Mouse (Mus musculus) lung, adult 2 months (tissue): Measurements from ENCODE around the gene Olig3. TPM values are rescaled to one million over a fixed set of nuclear protein-coding genes. Genes with fewer than 3 reads are reported as not detected.
"Not testable (repeated sequence)": the region's sequence is repeated elsewhere in the genome, so short reads cannot be mapped to it uniquely, and the experiment has no call there.

Experiments used
- DNase-seq: peaks from one replicate; pipeline ENCODE4 v3.0.0; 2022
- H3K4me1 ChIP-seq: fragments of 200-500 bp; 2 replicates; pipeline ENCODE4 v1.6.1; 2011; ENCODE audit warnings: low read length; ENCODE audit not compliant: control insufficient read depth, insufficient read depth
- H3K4me3 ChIP-seq: fragments of 200-500 bp; replicated peaks from 2 replicates; pipeline ENCODE3; 2011; ENCODE audit warnings: low read depth, mild to moderate bottlenecking, control low read depth, low read length; ENCODE audit errors: extremely low read depth
- CTCF ChIP-seq: fragments of 200-500 bp; IDR thresholded peaks from 2 replicates; pipeline ENCODE4 v1.5.1; 2011; ENCODE audit warnings: mild to moderate bottlenecking, low read length, control low read depth; ENCODE audit not compliant: insufficient read depth
- POLR2A ChIP-seq: fragments of 200-500 bp; IDR thresholded peaks from 2 replicates; pipeline ENCODE4 v1.6.1; 2011; ENCODE audit warnings: low read depth, mild to moderate bottlenecking, control low read depth, low read length, borderline replicate concordance; ENCODE audit errors: extremely low read depth
- WGBS: fragments of 180-500 bp; shearing (Covaris S2); methylation state at CpG from one replicate; pipeline ENCODE4 v1.1.7; 2018; 5-methylcytosine and 5-hydroxymethylcytosine counted together
- polyA plus RNA-seq: library from polyadenylated mRNA; depleted of rRNA; stranded (reverse); fragments of >200 nt; gene quantifications from 2 replicates; pipeline ENCODE4 v1.2.3, GENCODE M21; 2012

Olig3 gene
- polyA plus RNA-seq, 1 experiment, result 0.32 TPM

GRCm38 (mm10) chr10:19361539-19362293 lies 5.4 kb downstream of the Olig3 start:
- 9% methylated on average over 23 of the region's 23 CpGs for WGBS
- no peak overlapping the region for H3K4me3 ChIP-seq
- H3K4me1 ChIP-seq, result no peaks in the 10 kb centered on the region
- no peak for TF ChIP-seq CTCF
- TF ChIP-seq POLR2A, result no peak
- DNase-seq, result no peak

DNA sequence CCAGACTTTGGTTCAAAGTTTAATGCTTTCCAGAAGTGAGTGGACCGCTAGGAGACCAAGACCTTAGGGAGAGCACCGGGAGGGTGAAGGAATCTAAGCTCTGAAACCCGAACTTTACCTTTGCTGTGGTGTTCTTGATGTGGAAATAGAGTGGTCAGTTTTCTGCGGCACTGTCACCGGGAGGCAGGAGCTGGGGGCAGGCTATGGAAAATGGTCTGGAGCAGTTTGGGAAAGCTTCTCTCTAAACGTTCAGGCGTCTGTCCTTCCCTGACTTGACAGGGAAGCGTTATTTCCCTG lies 5.9 kb downstream of the Olig3 start:
- WGBS, result 4% methylated on average over 8 of the region's 8 CpGs
- no peak overlapping the region for H3K4me3 ChIP-seq

GRCm38 (mm10) chr10:19362861-19363260 lies 6.5 kb downstream of the Olig3 start:
- TF ChIP-seq CTCF (no peak), POLR2A (no peak)
- WGBS, result 3% methylated on average over 17 of the region's 17 CpGs
- Histone ChIP-seq H3K4me3 (no peak overlapping the region), H3K4me1 (no peaks in the 10 kb centered on the region)
- DNase-seq, result no peak

More for the DNA sequence above, 5.9 kb downstream of the Olig3 start:
- TF ChIP-seq POLR2A, result no peak
- TF ChIP-seq CTCF, result no peak
- H3K4me1 ChIP-seq, result no peaks in the 10 kb centered on the region
- no peak for DNase-seq

DNA sequence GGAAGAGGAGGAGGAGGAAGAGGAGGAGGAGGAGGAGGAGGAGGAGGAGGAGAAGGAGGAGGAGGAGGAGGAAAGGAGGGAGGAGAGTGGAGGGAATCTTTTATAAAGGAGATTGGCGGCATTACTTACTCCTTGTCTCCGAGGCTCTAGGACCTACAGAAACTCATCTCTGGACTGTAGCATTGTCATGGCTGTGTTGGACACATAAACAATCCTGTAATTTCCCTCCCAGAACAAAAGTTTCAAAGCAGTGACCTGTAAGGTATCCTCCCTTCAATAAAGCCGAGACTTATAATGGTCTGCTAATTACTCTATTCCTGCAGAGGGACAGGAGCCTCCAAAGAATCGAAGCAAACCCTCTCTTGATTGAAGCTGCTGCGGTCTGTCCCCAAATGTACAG lies 7.0 kb downstream of the Olig3 start:
- WGBS, result 17% methylated on average over 5 of the region's 5 CpGs
- DNase-seq, result no peak
- no peaks in the 10 kb centered on the region for H3K4me1 ChIP-seq
- H3K4me3 ChIP-seq, result no peak overlapping the region
- no peak for TF ChIP-seq POLR2A
- no peak for TF ChIP-seq CTCF

GRCm38 (mm10) chr10:19369143-19369542 lies 12.8 kb downstream of the Olig3 start:
- H3K4me1 ChIP-seq, result no peaks in the 10 kb centered on the region
- H3K4me3 ChIP-seq, result no peak overlapping the region
- TF ChIP-seq POLR2A (no peak), CTCF (no peak)
- DNase-seq, result no peak
- WGBS, result 87% methylated on average over 9 of the region's 9 CpGs

DNA sequence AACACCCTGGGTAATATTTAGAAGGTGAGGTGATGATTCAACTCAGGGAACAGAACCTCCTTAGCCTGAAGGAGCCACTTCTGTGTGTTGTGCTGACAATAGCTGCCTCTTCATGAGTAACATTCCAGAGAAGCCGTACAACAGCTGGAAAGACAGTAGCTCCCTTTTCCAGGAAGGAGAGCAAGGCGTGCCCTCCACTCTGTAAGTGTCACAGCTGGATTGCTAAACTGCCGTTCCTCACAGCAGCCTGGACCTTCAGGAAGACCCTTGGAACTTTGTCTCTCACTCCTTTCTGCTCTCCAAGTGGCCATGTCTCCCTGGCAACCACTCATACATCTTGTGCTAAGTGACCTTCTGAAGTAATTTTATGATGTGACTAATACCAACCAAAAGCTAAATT lies 13.8 kb downstream of the Olig3 start:
- no peak for DNase-seq
- no peaks in the 10 kb centered on the region for H3K4me1 ChIP-seq
- 49% methylated on average over 3 of the region's 3 CpGs for WGBS
- TF ChIP-seq POLR2A (no peak), CTCF (no peak)
- H3K4me3 ChIP-seq, result no peak overlapping the region

- DNase-seq, result no peak
- Histone ChIP-seq H3K4me1 (no peaks in the 10 kb centered on the region), H3K4me3 (no peak overlapping the region)
- no peak for TF ChIP-seq CTCF
- 63% methylated on average over 5 of the region's 5 CpGs for WGBS
These were observed 15.9 kb downstream of the Olig3 start for GRCm38 (mm10) chr10:19372263-19372662.

- no peak for DNase-seq
- H3K4me1 ChIP-seq, result no peaks in the 10 kb centered on the region
- TF ChIP-seq CTCF, result no peak
- no peak for TF ChIP-seq POLR2A
- H3K4me3 ChIP-seq, result no peak overlapping the region
- WGBS, result 49% methylated on average over 7 of the region's 7 CpGs
These were observed 17.5 kb downstream of the Olig3 start for GRCm38 (mm10) chr10:19373797-19374196.

- DNase-seq, result no peak
- no peak overlapping the region for H3K4me3 ChIP-seq
- H3K4me1 ChIP-seq, result no peaks in the 10 kb centered on the region
- WGBS, result 70% methylated on average over 3 of the region's 3 CpGs
- TF ChIP-seq POLR2A, result no peak
These were observed 18.0 kb downstream of the Olig3 start for GRCm38 (mm10) chr10:19374311-19374710.

DNA sequence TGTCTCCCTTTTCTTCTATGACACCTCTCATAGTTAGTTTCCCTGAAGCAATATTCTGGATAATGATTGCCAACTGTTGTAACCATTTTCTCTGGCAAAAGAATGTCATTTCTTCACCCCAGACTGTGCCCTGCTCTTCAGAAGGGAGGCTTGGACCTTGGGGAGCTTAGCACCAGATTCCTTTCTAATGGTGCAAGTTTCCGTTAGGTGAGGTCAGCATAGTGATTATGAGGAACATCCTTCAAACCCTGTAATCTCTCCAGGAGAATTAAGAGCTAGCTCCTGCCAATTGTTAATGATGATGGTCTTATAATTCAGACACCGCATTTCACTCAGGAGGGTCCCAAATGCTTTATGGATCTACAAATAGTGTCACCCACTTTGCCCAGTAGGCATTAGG lies 19.5 kb downstream of the Olig3 start:
- TF ChIP-seq CTCF, result no peak
- TF ChIP-seq POLR2A, result no peak
- Histone ChIP-seq H3K4me3 (no peak overlapping the region), H3K4me1 (no peaks in the 10 kb centered on the region)
- 87% methylated on average over 2 of the region's 2 CpGs for WGBS
- DNase-seq, result no peak

DNA sequence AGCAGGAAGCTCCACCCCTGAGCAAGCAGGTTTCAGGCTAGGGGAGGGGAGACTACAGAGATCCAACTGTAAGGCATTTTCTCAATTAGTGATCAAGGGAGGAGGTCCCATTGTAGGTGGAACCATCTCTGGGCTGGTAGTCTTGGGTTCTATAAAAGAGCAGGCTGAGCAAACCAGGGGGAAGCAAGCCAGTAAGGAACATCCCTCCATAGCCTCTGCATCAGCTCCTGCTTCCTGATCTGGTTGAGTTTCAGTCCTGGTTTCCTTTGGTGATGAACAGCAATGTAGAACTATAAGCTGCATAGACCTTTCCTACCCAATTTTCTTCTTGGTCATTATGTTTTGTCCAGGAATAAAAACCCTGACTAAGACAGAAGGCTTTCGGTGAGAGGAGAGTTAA lies 24.6 kb downstream of the Olig3 start:
- not testable (repeated sequence) for H3K4me3 ChIP-seq, DNase-seq, H3K4me1 ChIP-seq
- WGBS, result 96% methylated on average over 1 of the region's 1 CpGs
